Mouse (Mus musculus) liver, embryonic 14.5 days (tissue): Measurements from ENCODE around the gene Gm36864. TPM values are rescaled to one million over a fixed set of nuclear protein-coding genes. Genes with fewer than 3 reads are reported as not detected.

ENCODE experiments used
- ATAC-seq: fragments of 200-750 bp; cut with Nextera tagmentation; 2 replicates; pipeline ENCODE4 v1.8.0; 2017; ENCODE audit warnings: moderate number of reproducible peaks, mild to moderate bottlenecking, moderate library complexity; ENCODE audit not compliant: insufficient read depth
- DNase-seq, 3 experiments: peaks; one replicate each; pipeline ENCODE4 v3.0.0-alpha.2; 2012 to 2013; ENCODE audit warnings: low read depth in 3 of 3, low spot score in 3 of 3
- H3K27ac ChIP-seq: fragments of 300-500 bp; sonication (generic); 2 replicates; pipeline ENCODE4 v1.5.1; 2014; ENCODE audit warnings: moderate library complexity, mild to moderate bottlenecking, control low read depth, inconsistent platforms
- H3K27me3 ChIP-seq: fragments of 300-500 bp; sonication (generic); 2 replicates; pipeline ENCODE4 v1.6.1; 2014; ENCODE audit warnings: mild to moderate bottlenecking, low read length, moderate library complexity; ENCODE audit not compliant: control insufficient read depth, insufficient read depth
- H3K36me3 ChIP-seq: fragments of 300-500 bp; sonication (generic); replicated peaks from 2 replicates; pipeline ENCODE4 v1.6.1; 2014; ENCODE audit warnings: low read depth; ENCODE audit not compliant: control insufficient read depth, insufficient read depth
- H3K4me1 ChIP-seq, 2 experiments: fragments of 200-500 bp in 1 of 2; fragments of 300-500 bp in 1 of 2; sonication (generic) in 1 of 2; replicated peaks; 2 replicates each; pipeline ENCODE4 v1.6.1; 2012 to 2014; ENCODE audit warnings: antibody characterized with exemption in 1 of 2, inconsistent platforms in 1 of 2, low read length in 1 of 2; ENCODE audit not compliant: control insufficient read depth in 2 of 2, insufficient read depth in 2 of 2
- H3K4me2 ChIP-seq: fragments of 300-500 bp; sonication (generic); 2 replicates; pipeline ENCODE4 v1.6.1; 2014; ENCODE audit warnings: low read depth, mild to moderate bottlenecking, control low read depth, moderate library complexity
- H3K4me3 ChIP-seq, 2 experiments: fragments of 200-500 bp in 1 of 2; fragments of 300-500 bp in 1 of 2; sonication (generic) in 1 of 2; 2 replicates each; pipeline ENCODE4 v1.5.1; 2012 to 2014; ENCODE audit warnings: low read depth in 2 of 2, low read length in 2 of 2, mild to moderate bottlenecking in 2 of 2, control low read depth in 1 of 2, inconsistent platforms in 1 of 2, moderate library complexity in 1 of 2; ENCODE audit not compliant: insufficient read depth in 1 of 2
- H3K9ac ChIP-seq: fragments of 300-500 bp; sonication (generic); replicated peaks from 2 replicates; pipeline ENCODE4 v1.6.1; 2014; ENCODE audit warnings: mild to moderate bottlenecking, control low read depth, moderate library complexity
- H3K9me3 ChIP-seq: fragments of 300-500 bp; sonication (generic); 2 replicates; pipeline ENCODE4 v1.6.1; 2016; ENCODE audit warnings: low read length, mixed read lengths; ENCODE audit not compliant: control insufficient read depth
- CTCF ChIP-seq: IDR thresholded peaks from 2 replicates; pipeline ENCODE4 v1.5.1; 2016; ENCODE audit warnings: antibody characterized with exemption, low read depth, control low read depth
- EP300 ChIP-seq: IDR thresholded peaks from 2 replicates; pipeline ENCODE4 v1.6.1; 2016; ENCODE audit warnings: antibody characterized with exemption, low read depth
- WGBS: fragments of 180-500 bp; shearing (Covaris S2); extraction: QIAGEN DNeasy Blood & Tissue Kit; methylation state at CpG from one replicate; pipeline ENCODE4 v1.1.7; 2014; ENCODE audit not compliant: insufficient replicate concordance; 5-methylcytosine and 5-hydroxymethylcytosine counted together
- polyA plus RNA-seq, 2 experiments: library from polyadenylated mRNA; depleted of rRNA in 1 of 2; stranded (reverse) in 1 of 2; unstranded in 1 of 2; fragments of >200 nt; fragmentation: Nextera tagmentation in 1 of 2; extraction: Ambion mirVana in 1 of 2; gene quantifications; 2 replicates each; pipeline versions ENCODE4 v1.2.1 to v1.2.3; 2012 to 2014

Gene Gm36864
- polyA plus RNA-seq, 2 experiments = not detected

DNA sequence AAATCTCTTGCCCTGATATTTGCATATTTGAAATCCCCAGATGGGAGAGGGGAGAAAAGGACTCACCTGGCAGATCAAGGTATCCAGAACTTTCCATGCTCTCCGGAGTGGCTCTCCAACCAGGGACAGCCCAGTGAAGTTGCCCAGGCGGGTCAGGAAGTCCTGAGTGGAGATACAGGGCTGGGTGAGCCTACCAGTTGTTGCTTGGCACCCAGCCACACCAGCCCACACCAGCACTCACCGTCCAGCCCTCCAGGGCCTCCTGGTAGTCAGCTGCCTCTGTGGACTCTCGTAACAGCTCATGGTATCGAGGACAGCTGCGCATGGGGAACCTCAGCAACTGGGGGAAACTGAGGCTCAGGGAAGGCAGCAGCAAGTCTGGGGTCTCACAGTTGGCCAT lies 19.0 kb downstream of the Gm36864 start:
- Histone ChIP-seq H3K9me3 (no peaks in the 10 kb centered on the region), H3K4me2 (no peak overlapping the region), H3K36me3 (peaks cover 21% of the 10 kb centered on the region), H3K4me3 (no peak overlapping the region), H3K9ac (no peak overlapping the region), H3K27me3 (no peaks in the 10 kb centered on the region), H3K4me1 (no peaks in the 10 kb centered on the region), H3K27ac (no peak overlapping the region)
- 69% methylated on average over 6 of the region's 6 CpGs for whole genome bisulfite sequencing
- no peak for DNase-seq
- no peak for ATAC-seq
- TF ChIP-seq EP300 (no peak), CTCF (no peak)

DNA sequence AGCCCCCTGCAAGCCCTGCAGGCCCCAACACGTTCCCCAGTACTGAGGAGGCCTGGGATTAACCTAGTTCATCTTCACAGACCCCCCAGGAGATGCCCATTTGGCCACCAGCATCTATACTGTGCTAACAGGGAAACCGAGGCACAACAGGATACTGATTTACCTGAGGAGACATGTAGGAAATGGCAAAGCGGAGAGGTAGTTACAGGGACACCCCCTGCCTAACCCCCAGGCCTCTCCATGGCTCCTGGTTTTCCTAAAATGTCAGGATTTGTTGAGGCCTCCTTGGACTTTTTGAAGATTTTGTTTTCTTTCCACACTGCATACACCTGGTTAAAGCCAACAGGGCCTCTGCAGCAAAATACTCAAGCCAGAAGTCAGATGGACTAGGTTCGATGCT lies 21.3 kb downstream of the Gm36864 start, which contains the start of gene Acp4:
Gene Acp4, minus strand, starts transcription at position 101 of the 400 bp plus-strand sequence.
- no peak within 1 kb of the TSS for H3K4me2 ChIP-seq
- DNase-seq (no peak), ATAC-seq (no peak)
- no peaks in the 10 kb centered on the region for H3K9me3 ChIP-seq
- no peaks in the 10 kb centered on the region for H3K4me1 ChIP-seq
- no peak for TF ChIP-seq EP300
- no peak for TF ChIP-seq CTCF
- peaks cover 7% of the 10 kb centered on the region; the same call in 1 of the 2 replicates for H3K36me3 ChIP-seq
- no peak within 1 kb of the TSS for H3K4me3 ChIP-seq
- H3K9ac ChIP-seq = no peak within 1 kb of the TSS
- H3K27ac ChIP-seq = no peak within 1 kb of the TSS
- H3K27me3 ChIP-seq = peaks cover 3% of the 10 kb centered on the region; the same call in 1 of the 2 replicates
- WGBS = 52% methylated on average over 4 of the region's 4 CpGs

DNA sequence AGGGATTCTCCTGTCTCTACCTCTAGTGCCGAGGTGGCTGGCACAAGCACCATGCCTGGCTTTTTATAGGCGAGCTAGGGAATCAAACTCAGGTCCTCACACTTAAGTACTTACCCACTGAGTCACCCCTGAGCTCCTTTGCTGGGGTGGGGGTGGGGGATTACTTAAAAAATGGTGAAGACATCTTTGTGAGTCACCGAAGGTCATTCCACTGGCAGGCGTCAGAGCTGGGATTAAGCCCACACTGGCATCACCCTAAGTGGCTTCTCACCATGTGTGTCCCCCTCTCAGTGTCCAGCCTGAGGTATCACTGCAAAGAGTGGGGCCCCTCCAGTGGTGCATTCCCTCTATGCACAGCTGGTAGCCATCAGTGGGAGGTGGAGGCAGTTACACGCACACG lies 24.4 kb downstream of the Gm36864 start:
- Histone ChIP-seq H3K27me3 (peaks cover 3% of the 10 kb centered on the region), H3K4me3 (no peak overlapping the region), H3K4me1 (no peaks in the 10 kb centered on the region), H3K9me3 (no peaks in the 10 kb centered on the region), H3K4me2 (no peak overlapping the region), H3K9ac (no peak overlapping the region), H3K36me3 (no peaks in the 10 kb centered on the region), H3K27ac (no peak overlapping the region)
- TF ChIP-seq EP300 = no peak
- no peak for TF ChIP-seq CTCF
- 57% methylated on average over 6 of the region's 6 CpGs for WGBS
- no peak for DNase-seq
- ATAC-seq = no peak

DNA sequence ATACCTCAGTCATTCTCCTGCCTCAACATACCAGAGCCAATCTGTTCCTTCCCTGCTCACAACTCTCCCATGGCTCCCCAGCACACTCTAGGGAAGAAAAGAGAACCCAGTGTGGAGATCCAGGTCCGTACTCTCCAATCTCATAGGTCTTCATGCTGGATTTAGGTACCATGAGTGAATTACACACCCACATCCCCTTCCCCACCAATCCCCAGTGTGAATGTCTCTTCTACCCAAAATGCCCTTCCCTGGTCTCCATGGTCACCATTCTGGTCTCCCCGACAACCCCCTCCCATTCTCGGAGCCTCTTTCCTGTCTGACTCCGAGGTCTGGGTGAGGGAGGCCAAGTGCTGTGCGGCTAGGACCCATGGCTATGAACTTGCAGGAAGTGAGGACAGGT lies 25.2 kb downstream of the Gm36864 start, which contains the start of gene Gm15517:
Gene Gm15517, plus strand, starts transcription at position 301 of the 400 bp plus-strand sequence.
- no peak within 1 kb of the TSS for H3K9ac ChIP-seq
- no peak within 1 kb of the TSS for H3K4me2 ChIP-seq
- no peak within 1 kb of the TSS for H3K4me3 ChIP-seq
- H3K27me3 ChIP-seq = peaks cover 3% of the 10 kb centered on the region
- ATAC-seq (no peak), DNase-seq (no peak)
- H3K4me1 ChIP-seq = no peaks in the 10 kb centered on the region
- TF ChIP-seq CTCF (no peak), EP300 (no peak)
- WGBS = 36% methylated on average over 5 of the region's 5 CpGs
- H3K36me3 ChIP-seq = no peaks in the 10 kb centered on the region
- no peak within 1 kb of the TSS for H3K27ac ChIP-seq
- no peaks in the 10 kb centered on the region for H3K9me3 ChIP-seq

DNA sequence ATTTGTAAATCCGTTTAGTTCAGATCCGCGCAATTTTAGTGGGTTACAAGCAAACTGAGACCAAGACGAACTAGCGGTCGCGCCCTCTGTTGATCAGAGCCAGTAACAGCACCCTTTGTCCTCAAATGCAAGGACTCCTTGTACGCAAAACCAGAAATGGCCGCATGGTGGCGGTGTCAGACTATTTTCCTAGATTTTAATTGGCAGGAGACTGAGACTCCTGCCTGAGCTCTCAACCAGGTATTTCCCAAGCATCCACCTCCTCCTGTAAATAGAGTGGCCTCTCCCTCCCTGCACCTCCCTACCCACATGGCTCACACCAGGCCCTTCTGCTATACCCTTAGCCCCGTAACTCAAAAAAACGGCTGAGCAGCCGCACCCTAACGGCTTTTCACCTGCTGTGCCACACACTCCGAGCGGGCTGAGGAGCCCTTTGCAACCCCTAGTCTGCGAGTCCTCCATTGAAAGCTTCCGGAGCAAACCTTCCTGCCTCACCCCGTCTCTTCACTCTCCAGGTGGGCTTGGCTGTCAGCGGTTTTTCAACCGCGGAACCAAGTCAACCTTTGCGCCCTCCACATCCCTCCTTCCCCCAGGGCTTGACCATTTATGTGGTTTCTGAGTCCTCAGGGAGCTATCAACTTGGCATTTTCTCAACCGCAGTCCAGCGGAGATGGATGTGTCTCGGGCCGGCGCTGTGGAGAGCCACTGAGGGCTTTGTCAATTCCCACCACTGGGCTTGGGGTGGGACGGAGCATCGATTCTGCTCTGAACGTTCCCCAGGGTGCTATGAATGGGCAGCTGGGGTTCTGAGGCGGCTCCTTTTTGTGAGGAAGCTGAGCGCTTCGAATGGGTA lies 27.0 kb downstream of the Gm36864 start:
- Histone ChIP-seq H3K4me3 (no peak overlapping the region), H3K9ac (no peak overlapping the region), H3K9me3 (no peaks in the 10 kb centered on the region), H3K4me2 (peak overlapping the region; percentile 16; the same call in 1 of the 2 replicates), H3K4me1 (no peaks in the 10 kb centered on the region), H3K36me3 (no peaks in the 10 kb centered on the region), H3K27me3 (peaks cover 3% of the 10 kb centered on the region), H3K27ac (no peak overlapping the region)
- TF ChIP-seq EP300 = no peak
- peak; percentile 95 for TF ChIP-seq CTCF
- 4% methylated on average over 34 of the region's 34 CpGs for WGBS
- DNase-seq (peak; percentile 74 to 79 (median 77)), ATAC-seq (0 out of 2 replicates have a peak, but pooled peaks have one; percentile 18)
